Comparison of ENCODE assay signal across 37 mouse cellular contexts in the genomic region with DNA sequence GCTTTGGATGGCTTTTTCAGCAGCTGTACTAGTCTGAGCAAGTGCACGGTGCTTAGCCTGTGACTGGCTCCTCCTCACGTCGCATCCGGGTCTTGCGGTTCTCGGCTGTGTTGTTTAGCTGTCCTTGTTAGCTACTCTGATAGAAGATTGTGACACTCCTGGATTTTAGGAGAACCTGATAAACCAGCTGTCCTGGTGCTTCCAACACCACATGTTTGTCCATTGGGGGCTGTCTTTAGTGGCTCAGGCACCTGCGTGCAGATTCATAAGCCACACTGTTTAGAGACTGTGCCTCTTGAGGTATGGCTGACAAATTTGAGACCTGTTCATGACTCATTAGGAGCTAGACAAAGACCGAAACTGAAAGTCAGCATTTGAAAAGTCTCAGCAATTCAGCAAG. TPM values are rescaled to one million over a fixed set of nuclear protein-coding genes. Genes with fewer than 3 reads are reported as not detected.
A peak's percentile ranks its signal among the peaks of the same experiment; 100 is the strongest.
DNase-seq lines count a peak whose midpoint lies in the region; ATAC-seq and TF ChIP-seq lines count a peak whose summit lies in the region.
"Had no signal": no experiment of that assay in that cellular context is flagged by ENCODE, and none has a peak within 500 bp of the region (broad histone marks: within the 10 kb centered on the region; RNA-seq: fewer than 3 reads in every experiment).

No protein-coding gene starts in this region.

- H3K4me3 ChIP-seq in myocyte = no peak overlapping the region
- H3K4me3 ChIP-seq: erythroblast, embryonic 14.5 days; forebrain, embryonic 15.5 days; heart, embryonic 12.5 days; megakaryocyte, embryonic 14.5 days; neural tube, embryonic 15.5 days; stomach, embryonic 15.5 days had no signal

- peak overlapping the region; percentile 65 for H3K4me2 ChIP-seq in myocyte (ENCODE audit: low read depth)
- H3K4me2 ChIP-seq: forebrain, embryonic 15.5 days; heart, embryonic 12.5 days; neural tube, embryonic 15.5 days; stomach, embryonic 15.5 days had no signal

- peak; percentile 88 for ATAC-seq in activated CD4-positive, CD25-positive, alpha-beta regulatory T cell, adult 4 months
- ATAC-seq: forebrain, embryonic 15.5 days; liver, postnatal 0 days; midbrain, embryonic 16.5 days had no signal

- H3K79me2 ChIP-seq in myocyte (ENCODE audit: control insufficient read depth, insufficient read depth) = no peaks in the 10 kb centered on the region

- peak; percentile 5 for DNase-seq in lung, postnatal 36 days
- DNase-seq in lung, postnatal 10 days = no peak
- DNase-seq in urinary bladder, postnatal 36 days (ENCODE audit: low spot score in 2 of 2) = peak; percentile 49 to 51
- DNase-seq in left cerebral cortex, adult 8-10 months (ENCODE audit: low spot score in 2 of 2) = no peak
- DNase-seq in left cerebral cortex, adult 11 months (ENCODE audit: low spot score) = no peak
- DNase-seq in adrenal gland, postnatal 10 days = no peak
- DNase-seq: B cell, adult 2 months; cerebellum, adult 11 months; cerebellum, adult 9-11 months; gastrocnemius, postnatal 10 days; heart, adult 18-20 months; heart, postnatal 10 days; kidney, adult 2 months; liver, postnatal 0 days; lung, postnatal 14 days; right cerebral cortex, adult 18-20 months; right cerebral cortex, postnatal 4 days; thymus, adult 18-20 months; thymus, postnatal 4 days had no signal

- no peak for TF ChIP-seq POLR2A in myocyte (IDR thresholded peaks at IDR 0.05; ENCODE audit: insufficient read length, low read depth)

- no peak overlapping the region for H3ac ChIP-seq in myocyte (ENCODE audit: control insufficient read depth, insufficient read length)

- no peaks in the 10 kb centered on the region for H3K36me3 ChIP-seq in myocyte (ENCODE audit: control insufficient read depth, insufficient read depth)
- H3K36me3 ChIP-seq: forebrain, embryonic 15.5 days; heart, embryonic 12.5 days; neural tube, embryonic 15.5 days; stomach, embryonic 15.5 days had no signal

- H3K27me3 ChIP-seq in myocyte (ENCODE audit: control insufficient read depth, insufficient read depth, insufficient read length) = no peaks in the 10 kb centered on the region
- H3K27me3 ChIP-seq: forebrain, embryonic 15.5 days; heart, embryonic 12.5 days; megakaryocyte, embryonic 14.5 days; neural tube, embryonic 15.5 days; stomach, embryonic 15.5 days had no signal

TF ChIP-seq in myocyte, 11 proteins besides CTCF, POLR2A, EP300 and RAD21:
- TF ChIP-seq TCF12 (IDR thresholded peaks at IDR 0.05; ENCODE audit: insufficient read depth, poor library complexity, severe bottlenecking) = no peak
- TF ChIP-seq SRF (IDR thresholded peaks at IDR 0.05; ENCODE audit: control insufficient read depth, insufficient read length, low read depth) = no peak
- no peak for TF ChIP-seq E2F4 (IDR thresholded peaks at IDR 0.05; ENCODE audit: insufficient read depth)

RNA-seq across cellular contexts. Expression of a gene that starts 26.1 kb away (rescaled TPM):
- polyA plus RNA-seq in activated CD4-positive, CD25-positive, alpha-beta regulatory T cell, adult 4 months (2017; shearing (Covaris generic)) = not detected
- not detected for polyA plus RNA-seq in myocyte (2012; fragmentation: generic; extraction: Trizol)
- total RNA-seq in left cerebral cortex, adult 8-10 months (2022) = under 1 TPM in 2 of 4 experiments, not detected in 2; 0.17 to 0.53 TPM
- 1 to 10 TPM; 5.6 to 6.3 TPM for total RNA-seq in adrenal gland, postnatal 10 days (2021)

RNA-seq across cellular contexts. Expression of a gene that starts 42.4 kb away (rescaled TPM):
- polyA plus RNA-seq in activated CD4-positive, CD25-positive, alpha-beta regulatory T cell, adult 4 months (2017; shearing (Covaris generic)) = 1 to 10 TPM; 1.2 TPM
- not detected for polyA plus RNA-seq in myocyte (2012; fragmentation: generic; extraction: Trizol)
- under 1 TPM in 1 of 4 experiments, not detected in 3; 0.25 TPM for total RNA-seq in left cerebral cortex, adult 8-10 months (2022)
- not detected for total RNA-seq in adrenal gland, postnatal 10 days (2021)
- total RNA-seq: adrenal gland, postnatal 4 days; common myeloid progenitor, adult 5-6 weeks; gastrocnemius, postnatal 10 days; heart, adult 18-20 months; heart, postnatal 10 days; layer of hippocampus, postnatal 14 days; liver, adult 2 months had no signal
- polyA plus RNA-seq: embryonic facial prominence, embryonic 11.5 days; erythroblast, embryonic 14.5 days; heart, embryonic 12.5 days; hindbrain, embryonic 11.5 days; intestine, embryonic 14.5 days; kidney, adult 2 months; kidney, postnatal 0 days; limb, embryonic 11.5 days; liver, adult 2 months; liver, postnatal 0 days; neural tube, embryonic 15.5 days; stomach, embryonic 15.5 days had no signal

Comparison
In these comparisons a context has a peak if more than half of its experiments do, and no peak if none do; other contexts are left out.
1. DNase-seq: peak in lung, postnatal 36 days (single experiment) and urinary bladder, postnatal 36 days (2 of 2); none in lung, postnatal 10 days (single experiment), left cerebral cortex, adult 8-10 months (0 of 2), left cerebral cortex, adult 11 months (single experiment) and adrenal gland, postnatal 10 days (single experiment).
2. RNA of a gene that starts 26.1 kb away (total RNA-seq): 5.6 to 6.3 TPM in adrenal gland, postnatal 10 days; 0.17 to 0.53 TPM in left cerebral cortex, adult 8-10 months; every median in the first group is over 4 times any median in the second.